Mouse (Mus musculus): ENCODE measurements around the gene Iqsec2. TPM values are rescaled to one million over a fixed set of nuclear protein-coding genes. Genes with fewer than 3 reads are reported as not detected.

Iqsec2 gene
- total and polyA plus RNA-seq, 3 experiments, result 61.3 to 111 (median 75.9) TPM

GRCm38 (mm10) chrX:152171041-152172026 lies 27.3 kb downstream of the Iqsec2 start:
- peak in 1 of 2 experiments; percentile 59 for DNase-seq
- Histone ChIP-seq H3K9ac (ENCODE audit: low read depth, low read length) (no peak overlapping the region), H3K4me3 (no peak overlapping the region), H3K36me3 (ENCODE audit: control insufficient read depth, insufficient read depth, low read length) (peaks cover 15% of the 10 kb centered on the region), H3K27me3 (ENCODE audit: control insufficient read depth, insufficient read depth, low read length) (no peaks in the 10 kb centered on the region), H3K4me1 (ENCODE audit: control insufficient read depth, insufficient read depth, low read length) (peaks cover 30% of the 10 kb centered on the region), H3K27ac (peak overlapping the region; percentile 55), H3K79me2 (replicated peaks; ENCODE audit: control insufficient read depth, insufficient read depth, low read length) (no peaks in the 10 kb centered on the region)
- TF ChIP-seq CTCF (IDR thresholded peaks at IDR 0.05) (no peak), EP300 (IDR thresholded peaks at IDR 0.05; ENCODE audit: insufficient read depth, low read depth, low read length) (no peak), POLR2A (IDR thresholded peaks at IDR 0.05; ENCODE audit: insufficient read depth, low read depth, low read length) (no peak)
- WGBS, result 35% methylated on average over 6 of the region's 6 CpGs
- intact Hi-C loops (cut with DNase I), result loop anchor here (2.0 kb wide), 1 partner anchor 17 kb away; no protein-coding TSS in a partner anchor

- no peaks in the 10 kb centered on the region for H3K79me2 ChIP-seq (replicated peaks; ENCODE audit: control insufficient read depth, insufficient read depth, low read length)
- WGBS, result 11% methylated on average over 3 of the region's 3 CpGs
- intact Hi-C loops (cut with DNase I), result loop anchor here (2.0 kb wide), 1 partner anchor 18 kb away; no protein-coding TSS in a partner anchor
- peak; percentile 74 to 80 for DNase-seq
- TF ChIP-seq CTCF (IDR thresholded peaks at IDR 0.05), result no peak
- 0 out of 2 replicates have a peak, but pooled peaks have one; percentile 45 for TF ChIP-seq EP300 (IDR thresholded peaks at IDR 0.05; ENCODE audit: insufficient read depth, low read depth, low read length)
- TF ChIP-seq POLR2A (IDR thresholded peaks at IDR 0.05; ENCODE audit: insufficient read depth, low read depth, low read length), result peak; percentile 36; the same call in 1 of the 2 replicates
- H3K27me3 ChIP-seq (ENCODE audit: control insufficient read depth, insufficient read depth, low read length), result no peaks in the 10 kb centered on the region
- peaks cover 28% of the 10 kb centered on the region for H3K4me1 ChIP-seq (ENCODE audit: control insufficient read depth, insufficient read depth, low read length)
- H3K36me3 ChIP-seq (ENCODE audit: control insufficient read depth, insufficient read depth, low read length), result peaks cover 13% of the 10 kb centered on the region
- H3K9ac ChIP-seq (ENCODE audit: low read depth, low read length), result no peak overlapping the region
- H3K4me3 ChIP-seq, result no peak overlapping the region
- H3K27ac ChIP-seq, result peak overlapping the region; percentile 55
These were observed 28.4 kb downstream of the Iqsec2 start for GRCm38 (mm10) chrX:152172487-152172935.

- TF ChIP-seq EP300 (IDR thresholded peaks at IDR 0.05; ENCODE audit: insufficient read depth, low read depth, low read length) (no peak), CTCF (IDR thresholded peaks at IDR 0.05) (peak; percentile 85), POLR2A (IDR thresholded peaks at IDR 0.05; ENCODE audit: insufficient read depth, low read depth, low read length) (no peak)
- intact Hi-C loops (cut with DNase I), result loop anchor here (1.0 to 2.0 kb wide), 2 partner anchors 28 to 42 kb away; no protein-coding TSS in a partner anchor
- Histone ChIP-seq H3K79me2 (replicated peaks; ENCODE audit: control insufficient read depth, insufficient read depth, low read length) (no peaks in the 10 kb centered on the region), H3K4me3 (no peak overlapping the region), H3K4me1 (ENCODE audit: control insufficient read depth, insufficient read depth, low read length) (peaks cover 14% of the 10 kb centered on the region), H3K27ac (no peak overlapping the region), H3K36me3 (ENCODE audit: control insufficient read depth, insufficient read depth, low read length) (peaks cover 10% of the 10 kb centered on the region), H3K9ac (ENCODE audit: low read depth, low read length) (no peak overlapping the region), H3K27me3 (ENCODE audit: control insufficient read depth, insufficient read depth, low read length) (no peaks in the 10 kb centered on the region)
- 22% methylated on average over 3 of the region's 3 CpGs for WGBS
- DNase-seq, result peak; percentile 27 to 47
These were observed 31.2 kb downstream of the Iqsec2 start for GRCm38 (mm10) chrX:152175284-152175683.

- no peak for DNase-seq
- Histone ChIP-seq H3K36me3 (ENCODE audit: control insufficient read depth, insufficient read depth, low read length) (peaks cover 5% of the 10 kb centered on the region; the same call in 1 of the 2 replicates), H3K27me3 (ENCODE audit: control insufficient read depth, insufficient read depth, low read length) (no peaks in the 10 kb centered on the region), H3K9ac (ENCODE audit: low read depth, low read length) (no peak overlapping the region), H3K79me2 (replicated peaks; ENCODE audit: control insufficient read depth, insufficient read depth, low read length) (no peaks in the 10 kb centered on the region), H3K27ac (no peak overlapping the region; the same call in 1 of the 2 replicates), H3K4me1 (ENCODE audit: control insufficient read depth, insufficient read depth, low read length) (peaks cover 5% of the 10 kb centered on the region), H3K4me3 (no peak overlapping the region)
- intact Hi-C loops (cut with DNase I), result no loop called here
- no peak for TF ChIP-seq EP300 (IDR thresholded peaks at IDR 0.05; ENCODE audit: insufficient read depth, low read depth, low read length)
- TF ChIP-seq CTCF (IDR thresholded peaks at IDR 0.05), result no peak
- no peak for TF ChIP-seq POLR2A (IDR thresholded peaks at IDR 0.05; ENCODE audit: insufficient read depth, low read depth, low read length)
- 92% methylated on average over 2 of the region's 2 CpGs for WGBS
These were observed 33.8 kb downstream of the Iqsec2 start for GRCm38 (mm10) chrX:152177897-152178296.

GRCm38 (mm10) chrX:152178843-152179545 lies 34.9 kb downstream of the Iqsec2 start:
- H3K27me3 ChIP-seq (ENCODE audit: control insufficient read depth, insufficient read depth, low read length), result no peaks in the 10 kb centered on the region
- H3K36me3 ChIP-seq (ENCODE audit: control insufficient read depth, insufficient read depth, low read length), result no peaks in the 10 kb centered on the region
- 34% methylated on average over 8 of the region's 8 CpGs for WGBS
- H3K4me1 ChIP-seq (ENCODE audit: control insufficient read depth, insufficient read depth, low read length), result peaks cover 3% of the 10 kb centered on the region
- intact Hi-C loops (cut with DNase I), result no loop called here
- H3K79me2 ChIP-seq (replicated peaks; ENCODE audit: control insufficient read depth, insufficient read depth, low read length), result no peaks in the 10 kb centered on the region
- DNase-seq, result peak; percentile 77 to 86
- H3K4me3 ChIP-seq, result peak overlapping the region; percentile 55
- H3K27ac ChIP-seq, result peak overlapping the region; percentile 62
- TF ChIP-seq CTCF (IDR thresholded peaks at IDR 0.05), result no peak
- peak; percentile 34; the same call in 1 of the 2 replicates for TF ChIP-seq POLR2A (IDR thresholded peaks at IDR 0.05; ENCODE audit: insufficient read depth, low read depth, low read length)
- H3K9ac ChIP-seq (ENCODE audit: low read depth, low read length), result peak overlapping the region; percentile 28

Data from heart, adult 2 months (tissue).